Mouse (Mus musculus) C2C12 (cell line): ENCODE measurements around the gene Nomo1.
A peak's percentile ranks its signal among the peaks of the same experiment; 100 is the strongest.

ENCODE experiments used
- CEBPB ChIP-seq: IDR thresholded peaks from one replicate; pipeline ENCODE4 v1.6.1; 2011; ENCODE audit warnings: low read depth, mild to moderate bottlenecking, control low read depth, moderate library complexity
- CTCF ChIP-seq: IDR thresholded peaks from one replicate; pipeline ENCODE4 v1.5.1; 2011; ENCODE audit not compliant: control insufficient read depth, insufficient read depth, insufficient read length

DNA sequence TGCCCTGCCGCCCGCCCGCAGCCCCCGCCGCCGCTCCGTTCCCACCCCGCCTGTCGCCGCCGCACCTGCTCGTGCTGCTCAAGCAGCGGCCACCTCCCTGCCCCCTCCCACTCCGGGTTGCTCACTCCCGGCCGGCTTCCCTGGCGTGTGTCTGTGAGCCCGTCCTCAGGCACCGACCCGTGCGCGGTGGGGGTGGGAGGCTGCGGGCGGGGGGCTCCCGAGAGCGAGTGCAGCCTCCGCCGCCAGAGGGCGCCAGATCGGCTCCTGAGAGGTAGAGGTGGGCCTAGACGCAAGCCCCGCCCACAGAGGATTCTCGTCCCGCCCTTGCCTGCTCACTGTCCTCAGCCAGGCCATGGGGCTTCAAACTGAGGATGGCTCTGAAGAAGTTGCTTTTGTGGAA is 67.1 kb downstream of the Nomo1 start, which contains the start of gene Kcnj11:
- TF ChIP-seq CEBPB (no peak), CTCF (peak; percentile 20)
